12 mouse cellular contexts compared by ENCODE assay signal in genomic region chr19:26758620-26759019, GRCm38 (mm10).
DNase-seq lines count a peak whose midpoint lies in the region; ATAC-seq and TF ChIP-seq lines count a peak whose summit lies in the region.
"Had no signal": no experiment of that assay in that cellular context is flagged by ENCODE, and none has a peak within 500 bp of the region (broad histone marks: within the 10 kb centered on the region; RNA-seq: fewer than 3 reads in every experiment).

No protein-coding gene starts in this region.

- ATAC-seq in lung, embryonic 14.5 days (ENCODE audit: insufficient read depth): no peak
- ATAC-seq in midbrain, embryonic 16.5 days: no peak
- ATAC-seq: inflammation-experienced regulatory T-cells, adult 6 months; liver, embryonic 12.5 days had no signal

- H3K27me3 ChIP-seq in lung, embryonic 14.5 days (ENCODE audit: insufficient read depth, low read length): no peaks in the 10 kb centered on the region
- no peaks in the 10 kb centered on the region for H3K27me3 ChIP-seq in midbrain, embryonic 16.5 days (ENCODE audit: control insufficient read depth, insufficient read depth, low read depth, low read length)
- H3K27me3 ChIP-seq: liver, embryonic 12.5 days had no signal

- no peak overlapping the region for H3K4me2 ChIP-seq in lung, embryonic 14.5 days
- no peak overlapping the region for H3K4me2 ChIP-seq in midbrain, embryonic 16.5 days (ENCODE audit: low read length)
- H3K4me2 ChIP-seq: liver, embryonic 12.5 days had no signal

- no peaks in the 10 kb centered on the region for H3K9me3 ChIP-seq in lung, embryonic 14.5 days (ENCODE audit: low read depth, low read length)
- H3K9me3 ChIP-seq in midbrain, embryonic 16.5 days (replicated peaks; ENCODE audit: control insufficient read depth, low read length, poor library complexity, severe bottlenecking): no peaks in the 10 kb centered on the region
- H3K9me3 ChIP-seq: liver, embryonic 12.5 days had no signal

- H3K9ac ChIP-seq in lung, embryonic 14.5 days: no peak overlapping the region
- H3K9ac ChIP-seq in midbrain, embryonic 16.5 days (ENCODE audit: low read depth, low read length): 0 out of 2 replicates have a peak overlapping the region, but pooled peaks have one; percentile 7
- H3K9ac ChIP-seq: liver, embryonic 12.5 days had no signal

- H3K4me3 ChIP-seq in lung, embryonic 14.5 days (ENCODE audit: low read depth, low read length): no peak overlapping the region
- H3K4me3 ChIP-seq in lung, adult 2 months (replicated peaks; ENCODE audit: extremely low read depth, low read depth, low read length): no peak overlapping the region
- H3K4me3 ChIP-seq in midbrain, embryonic 16.5 days (ENCODE audit: low read depth, low read length): no peak overlapping the region
- H3K4me3 ChIP-seq: liver, embryonic 12.5 days had no signal

- no peak for TF ChIP-seq POLR2A in lung, adult 2 months (IDR thresholded peaks at IDR 0.05; ENCODE audit: borderline replicate concordance, extremely low read depth, low read depth, low read length)

- H3K4me1 ChIP-seq in lung, embryonic 14.5 days (ENCODE audit: insufficient read depth): peaks cover 10% of the 10 kb centered on the region; the same call in 1 of the 2 replicates
- H3K4me1 ChIP-seq in lung, adult 2 months (ENCODE audit: control insufficient read depth, insufficient read depth, low read length): peaks cover 14% of the 10 kb centered on the region
- H3K4me1 ChIP-seq in midbrain, embryonic 16.5 days (ENCODE audit: control insufficient read depth, insufficient read depth, low read length): peaks cover 27% of the 10 kb centered on the region
- H3K4me1 ChIP-seq: liver, embryonic 12.5 days had no signal

- intact Hi-C loops in gastrocnemius, postnatal 36 days (cut with DNase I): no loop called here

- no peak for TF ChIP-seq CTCF in lung, embryonic 14.5 days (IDR thresholded peaks at IDR 0.05; ENCODE audit: low read depth)
- no peak for TF ChIP-seq CTCF in lung, adult 2 months (IDR thresholded peaks at IDR 0.05; ENCODE audit: insufficient read depth, low read length)

- 48% methylated on average over 7 of the region's 7 CpGs for WGBS in lung, embryonic 14.5 days
- 28% methylated on average over 7 of the region's 7 CpGs for WGBS in lung, adult 2 months
- 74% methylated on average over 7 of the region's 7 CpGs for WGBS in midbrain, embryonic 16.5 days

- H3K36me3 ChIP-seq in lung, embryonic 14.5 days (ENCODE audit: insufficient read depth): 0 out of 2 replicates have a peak, but pooled peaks cover 6% of the 10 kb centered on the region
- peaks cover 7% of the 10 kb centered on the region; the same call in 1 of the 2 replicates for H3K36me3 ChIP-seq in midbrain, embryonic 16.5 days (ENCODE audit: control insufficient read depth, insufficient read depth, low read length)
- H3K36me3 ChIP-seq: liver, embryonic 12.5 days had no signal

- H3K27ac ChIP-seq in lung, embryonic 14.5 days (ENCODE audit: low read depth): no peak overlapping the region
- H3K27ac ChIP-seq in midbrain, embryonic 16.5 days (ENCODE audit: low read length): 0 out of 2 replicates have a peak overlapping the region, but pooled peaks have one; percentile 12
- H3K27ac ChIP-seq: liver, embryonic 12.5 days had no signal

- DNase-seq in gastrocnemius, postnatal 25 days: peak; percentile 22
- no peak for DNase-seq in gastrocnemius, postnatal 36 days
- DNase-seq in lung, embryonic 14.5 days: peak; percentile 29
- no peak for DNase-seq in lung, adult 2 months
- peak; percentile 33 to 54 for DNase-seq in heart, adult 9 months (ENCODE audit: low spot score in 2 of 2)
- DNase-seq in B cell, adult 2 months: no peak
- DNase-seq in spleen, adult 12 weeks (ENCODE audit: low spot score): no peak
- DNase-seq: adrenal gland, adult 8-10 months; thymus, adult 18-20 months had no signal

Comparison
In these comparisons a context has a peak if more than half of its experiments do, and no peak if none do; other contexts are left out.
1. DNase-seq: peak in gastrocnemius, postnatal 25 days (single experiment), lung, embryonic 14.5 days (single experiment) and heart, adult 9 months (2 of 2); none in gastrocnemius, postnatal 36 days (0 of 2), lung, adult 2 months (single experiment), B cell, adult 2 months (0 of 2) and spleen, adult 12 weeks (single experiment).